Mouse (Mus musculus) forebrain, embryonic 15.5 days (tissue): ENCODE data around the gene Lrba. TPM values are rescaled to one million over a fixed set of nuclear protein-coding genes. Genes with fewer than 3 reads are reported as not detected.

Source experiments
- ATAC-seq: fragments of 200-750 bp; cut with Nextera tagmentation; replicated peaks from 2 replicates; pipeline ENCODE4 v1.8.0; 2017; ENCODE audit warnings: mild to moderate bottlenecking, moderate TSS enrichment, moderate library complexity
- H3K27ac ChIP-seq: fragments of 300-500 bp; sonication (generic); replicated peaks from 2 replicates; pipeline ENCODE4 v1.5.1; 2015; ENCODE audit warnings: mild to moderate bottlenecking, inconsistent platforms
- H3K27me3 ChIP-seq: fragments of 300-500 bp; sonication (generic); 2 replicates; pipeline ENCODE4 v1.6.1; 2015; ENCODE audit warnings: inconsistent platforms
- H3K36me3 ChIP-seq: fragments of 300-500 bp; sonication (generic); 2 replicates; pipeline ENCODE4 v1.6.1; 2015; ENCODE audit warnings: mild to moderate bottlenecking, inconsistent platforms
- H3K4me1 ChIP-seq: fragments of 300-500 bp; sonication (generic); 2 replicates; pipeline ENCODE4 v1.6.1; 2015; ENCODE audit warnings: inconsistent platforms
- H3K4me2 ChIP-seq: fragments of 300-500 bp; sonication (generic); replicated peaks from 2 replicates; pipeline ENCODE4 v1.6.1; 2015; ENCODE audit warnings: mild to moderate bottlenecking, inconsistent platforms
- H3K4me3 ChIP-seq: fragments of 300-500 bp; sonication (generic); 2 replicates; pipeline ENCODE4 v1.5.1; 2015; ENCODE audit warnings: mild to moderate bottlenecking, inconsistent platforms
- H3K9ac ChIP-seq: fragments of 300-500 bp; sonication (generic); replicated peaks from 2 replicates; pipeline ENCODE4 v1.6.1; 2015; ENCODE audit warnings: mild to moderate bottlenecking, inconsistent platforms
- H3K9me3 ChIP-seq: fragments of 300-500 bp; sonication (generic); 2 replicates; pipeline ENCODE4 v1.6.1; 2016; ENCODE audit warnings: inconsistent platforms
- WGBS: fragments of 180-500 bp; shearing (Covaris S2); methylation state at CpG from one replicate; pipeline ENCODE4 v1.1.7; 2015; ENCODE audit warnings: mixed read lengths; 5-methylcytosine and 5-hydroxymethylcytosine counted together
- polyA plus RNA-seq: library from polyadenylated mRNA; unstranded; fragments of >200 nt; fragmentation: Nextera tagmentation; extraction: Ambion mirVana; gene quantifications from 2 replicates; pipeline ENCODE4 v1.2.1, GENCODE M21; 2015

The Lrba gene
- polyA plus RNA-seq, 1 experiment from 2014 or later = 2.3 TPM

GRCm38 (mm10) chr3:86210267-86210939, 14.1 kb upstream of the Lrba start:
- no peak for ATAC-seq

GRCm38 (mm10) chr3:86210959-86211358, 13.5 kb upstream of the Lrba start:
- Histone ChIP-seq H3K36me3 (no peaks in the 10 kb centered on the region), H3K9me3 (no peaks in the 10 kb centered on the region), H3K27me3 (no peaks in the 10 kb centered on the region), H3K9ac (no peak overlapping the region), H3K4me3 (no peak overlapping the region), H3K27ac (no peak overlapping the region), H3K4me1 (no peaks in the 10 kb centered on the region), H3K4me2 (no peak overlapping the region)
- WGBS = 93% methylated on average over 3 of the region's 3 CpGs
- ATAC-seq = no peak

More at GRCm38 (mm10) chr3:86210267-86210939, 14.1 kb upstream of the Lrba start:
- H3K27ac ChIP-seq = no peak overlapping the region
- H3K4me3 ChIP-seq = no peak overlapping the region
- H3K4me1 ChIP-seq = no peaks in the 10 kb centered on the region
- H3K9ac ChIP-seq = no peak overlapping the region
- 95% methylated on average over 10 of the region's 10 CpGs for WGBS
- H3K9me3 ChIP-seq = no peaks in the 10 kb centered on the region
- no peaks in the 10 kb centered on the region for H3K27me3 ChIP-seq
- no peaks in the 10 kb centered on the region for H3K36me3 ChIP-seq
- no peak overlapping the region for H3K4me2 ChIP-seq

DNA sequence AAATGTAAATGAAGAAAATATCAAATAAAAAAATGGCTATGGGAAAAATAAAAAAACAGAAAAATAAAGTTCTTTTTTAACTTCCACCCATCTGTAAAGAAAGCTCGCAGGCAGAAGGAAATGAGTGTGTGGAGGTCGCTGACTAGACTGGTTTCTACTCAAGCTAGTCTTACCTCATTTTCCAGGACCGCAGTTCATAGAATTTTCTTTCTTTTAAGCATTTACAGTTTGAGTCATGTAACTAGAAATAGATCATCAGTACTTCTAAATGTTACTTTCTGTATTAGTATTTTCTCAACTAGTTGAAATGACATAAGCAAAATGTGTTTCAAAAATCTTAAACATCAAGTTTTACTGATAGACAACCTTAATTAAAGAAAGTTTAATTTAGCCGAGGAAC, 10.2 kb upstream of the Lrba start:
- Histone ChIP-seq H3K9me3 (no peaks in the 10 kb centered on the region), H3K9ac (no peak overlapping the region), H3K4me2 (no peak overlapping the region), H3K4me1 (no peaks in the 10 kb centered on the region), H3K4me3 (no peak overlapping the region), H3K27ac (no peak overlapping the region), H3K27me3 (no peaks in the 10 kb centered on the region), H3K36me3 (no peaks in the 10 kb centered on the region)
- 88% methylated on average over 4 of the region's 4 CpGs for WGBS
- ATAC-seq = no peak

- H3K4me3 ChIP-seq = peak overlapping the region; percentile 78
- under 1% methylated on average over 76 of the region's 79 CpGs for WGBS
- H3K9ac ChIP-seq = peak overlapping the region; percentile 92
- H3K4me2 ChIP-seq = peak overlapping the region; percentile 90
- no peaks in the 10 kb centered on the region for H3K9me3 ChIP-seq
- 0 out of 2 replicates have a peak, but pooled peaks cover 5% of the 10 kb centered on the region for H3K27me3 ChIP-seq
- no peaks in the 10 kb centered on the region for H3K36me3 ChIP-seq
- peaks cover 12% of the 10 kb centered on the region for H3K4me1 ChIP-seq
- peak; percentile 97 for ATAC-seq
- peak overlapping the region; percentile 93 for H3K27ac ChIP-seq
Measured at GRCm38 (mm10) chr3:86223634-86224313, 706 bp upstream of the Lrba start.

GRCm38 (mm10) chr3:86224314-86224563, 241 bp upstream of the Lrba start:
- no peak for ATAC-seq

GRCm38 (mm10) chr3:86231532-86232086, 7.1 kb downstream of the Lrba start:
- H3K4me1 ChIP-seq = no peaks in the 10 kb centered on the region
- no peaks in the 10 kb centered on the region for H3K9me3 ChIP-seq
- WGBS = 54% methylated on average over 1 of the region's 1 CpGs
- no peak overlapping the region for H3K4me2 ChIP-seq
- H3K4me3 ChIP-seq = no peak overlapping the region
- H3K27me3 ChIP-seq = no peaks in the 10 kb centered on the region
- H3K27ac ChIP-seq = no peak overlapping the region
- H3K9ac ChIP-seq = no peak overlapping the region
- H3K36me3 ChIP-seq = no peaks in the 10 kb centered on the region
- no peak for ATAC-seq

More at GRCm38 (mm10) chr3:86224314-86224563, 241 bp upstream of the Lrba start:
- no peaks in the 10 kb centered on the region for H3K9me3 ChIP-seq
- peak overlapping the region; percentile 93 for H3K27ac ChIP-seq
- WGBS = 0% methylated on average over 24 of the region's 28 CpGs
- peaks cover 12% of the 10 kb centered on the region for H3K4me1 ChIP-seq
- H3K4me3 ChIP-seq = peak overlapping the region; percentile 78
- 0 out of 2 replicates have a peak, but pooled peaks cover 5% of the 10 kb centered on the region for H3K27me3 ChIP-seq
- H3K4me2 ChIP-seq = peak overlapping the region; percentile 90
- no peaks in the 10 kb centered on the region for H3K36me3 ChIP-seq
- H3K9ac ChIP-seq = peak overlapping the region; percentile 92

- no peaks in the 10 kb centered on the region for H3K36me3 ChIP-seq
- no peaks in the 10 kb centered on the region for H3K4me1 ChIP-seq
- no peak overlapping the region for H3K27ac ChIP-seq
- H3K9me3 ChIP-seq = no peaks in the 10 kb centered on the region
- H3K9ac ChIP-seq = no peak overlapping the region
- H3K4me2 ChIP-seq = no peak overlapping the region
- H3K4me3 ChIP-seq = no peak overlapping the region
- ATAC-seq = no peak
- no peaks in the 10 kb centered on the region for H3K27me3 ChIP-seq
- WGBS = 70% methylated on average over 8 of the region's 8 CpGs
Measured at GRCm38 (mm10) chr3:86247193-86247592, 22.7 kb downstream of the Lrba start.

GRCm38 (mm10) chr3:86251212-86251611, 26.7 kb downstream of the Lrba start:
- Histone ChIP-seq H3K4me1 (no peaks in the 10 kb centered on the region), H3K27me3 (no peaks in the 10 kb centered on the region), H3K27ac (no peak overlapping the region), H3K9ac (no peak overlapping the region), H3K4me3 (no peak overlapping the region), H3K9me3 (no peaks in the 10 kb centered on the region), H3K4me2 (no peak overlapping the region), H3K36me3 (no peaks in the 10 kb centered on the region)
- ATAC-seq = no peak
- WGBS = 86% methylated on average over 1 of the region's 1 CpGs

- Histone ChIP-seq H3K27me3 (no peaks in the 10 kb centered on the region), H3K9ac (no peak overlapping the region), H3K4me1 (no peaks in the 10 kb centered on the region), H3K4me2 (no peak overlapping the region), H3K27ac (no peak overlapping the region), H3K9me3 (no peaks in the 10 kb centered on the region), H3K36me3 (no peaks in the 10 kb centered on the region), H3K4me3 (no peak overlapping the region)
- ATAC-seq = no peak
Measured at GRCm38 (mm10) chr3:86252588-86252987, 28.1 kb downstream of the Lrba start.

DNA sequence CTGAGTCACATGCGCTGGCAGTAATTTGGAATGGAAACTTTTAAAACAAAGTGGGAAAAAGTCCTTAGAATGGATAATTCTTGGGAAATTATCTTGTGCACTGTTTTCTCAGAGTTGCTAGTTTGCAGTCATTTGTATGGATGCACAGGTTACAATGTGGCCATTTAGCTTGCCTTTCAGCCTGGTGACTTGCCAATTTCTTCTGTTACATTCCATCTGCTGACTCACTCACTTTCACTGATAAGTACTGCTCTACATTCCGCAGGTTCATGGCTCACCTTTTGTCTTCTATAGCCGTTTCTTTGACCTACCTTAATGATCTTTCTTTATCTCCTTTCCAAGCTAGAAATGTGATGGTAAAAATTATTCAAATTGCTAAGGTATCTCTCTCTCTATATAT, 28.6 kb downstream of the Lrba start:
- ATAC-seq = no peak
- no peak overlapping the region for H3K9ac ChIP-seq

DNA sequence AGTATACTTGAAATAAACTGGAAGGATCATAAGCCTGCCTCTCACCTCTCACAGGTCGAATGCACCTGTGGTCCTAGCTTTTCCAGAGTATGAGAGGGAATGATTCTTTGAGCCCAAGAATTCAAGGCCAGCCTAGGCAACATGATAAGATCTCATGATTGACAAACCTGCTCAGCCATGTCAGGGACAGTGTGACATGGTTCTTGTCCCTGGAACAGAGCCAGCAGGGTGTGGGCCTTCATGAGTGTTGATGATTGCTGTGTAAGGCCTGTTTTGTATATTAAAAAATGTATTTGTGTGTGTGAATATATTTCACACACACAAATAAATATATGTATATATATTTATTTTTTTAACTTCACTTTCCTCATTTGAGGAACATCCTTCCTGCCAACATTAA, 29.3 kb downstream of the Lrba start:
- H3K4me2 ChIP-seq = no peak overlapping the region
- H3K9me3 ChIP-seq = no peaks in the 10 kb centered on the region
- H3K4me3 ChIP-seq = no peak overlapping the region
- no peaks in the 10 kb centered on the region for H3K36me3 ChIP-seq
- 82% methylated on average over 1 of the region's 1 CpGs for WGBS
- H3K27ac ChIP-seq = no peak overlapping the region
- ATAC-seq = no peak
- H3K27me3 ChIP-seq = no peaks in the 10 kb centered on the region
- no peak overlapping the region for H3K9ac ChIP-seq
- H3K4me1 ChIP-seq = no peaks in the 10 kb centered on the region

More for the DNA sequence above, 28.6 kb downstream of the Lrba start:
- no peaks in the 10 kb centered on the region for H3K4me1 ChIP-seq
- 67% methylated on average over 3 of the region's 3 CpGs for WGBS
- no peaks in the 10 kb centered on the region for H3K36me3 ChIP-seq
- H3K27me3 ChIP-seq = no peaks in the 10 kb centered on the region
- no peak overlapping the region for H3K4me2 ChIP-seq
- no peak overlapping the region for H3K4me3 ChIP-seq
- no peaks in the 10 kb centered on the region for H3K9me3 ChIP-seq
- H3K27ac ChIP-seq = no peak overlapping the region

- whole genome bisulfite sequencing = 2% methylated on average over 1 of the region's 1 CpGs
- Histone ChIP-seq H3K27ac (no peak overlapping the region), H3K9ac (no peak overlapping the region), H3K4me1 (no peaks in the 10 kb centered on the region), H3K9me3 (no peaks in the 10 kb centered on the region), H3K4me3 (no peak overlapping the region), H3K27me3 (no peaks in the 10 kb centered on the region), H3K4me2 (no peak overlapping the region), H3K36me3 (no peaks in the 10 kb centered on the region)
- ATAC-seq = peak; percentile 88
Measured at GRCm38 (mm10) chr3:86268074-86268702, 43.7 kb downstream of the Lrba start.
